Mouse (Mus musculus): ENCODE measurements around the gene Dnajb4.

Gene Dnajb4

DNA sequence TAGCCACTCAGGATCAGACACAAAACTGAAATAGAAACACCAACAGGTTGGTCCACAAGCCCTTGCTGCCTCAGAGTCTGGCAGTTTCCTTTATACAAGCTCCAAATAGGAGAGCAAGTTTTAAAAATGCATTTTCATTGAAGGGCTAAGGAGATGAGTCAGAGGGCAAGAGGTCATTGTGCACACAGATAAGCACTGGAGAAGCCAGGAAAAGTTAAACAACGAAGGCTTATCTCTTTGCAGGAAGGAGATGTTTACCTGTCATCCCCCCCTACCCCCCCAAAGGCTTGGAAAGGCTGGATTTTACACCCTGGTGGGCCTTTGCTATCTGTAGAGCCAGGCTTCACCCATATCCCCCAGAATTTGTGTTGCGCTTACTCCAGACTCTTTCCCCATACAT lies 38.9 kb downstream of the Dnajb4 start:
- no peak for DNase-seq

GRCm38 (mm10) chr3:152170407-152170806 lies 39.7 kb downstream of the Dnajb4 start:
- peak; percentile 54 for DNase-seq

DNA sequence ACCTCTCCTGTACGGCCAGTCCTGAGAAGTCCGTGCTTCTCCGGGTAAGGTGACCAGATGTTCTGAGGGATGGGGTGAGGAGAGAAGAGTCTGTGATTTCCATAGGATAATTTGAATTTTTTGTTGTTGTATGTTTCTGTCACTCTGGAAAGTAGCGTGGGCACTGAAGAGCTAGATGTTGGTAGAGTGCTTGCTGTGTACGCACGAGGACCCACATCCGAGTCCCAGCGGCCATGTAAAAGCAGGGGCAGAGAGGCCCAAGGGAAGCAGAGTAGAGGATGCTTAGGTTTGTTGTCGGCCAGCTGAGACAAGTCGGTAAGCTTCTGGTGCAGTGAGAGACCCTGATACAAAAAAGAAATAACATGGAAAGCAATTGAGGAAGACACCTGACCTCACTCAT lies 42.1 kb downstream of the Dnajb4 start:
- no peak for DNase-seq

- DNase-seq = no peak
Measured at GRCm38 (mm10) chr3:152166699-152167451, 43.2 kb downstream of the Dnajb4 start.

DNA sequence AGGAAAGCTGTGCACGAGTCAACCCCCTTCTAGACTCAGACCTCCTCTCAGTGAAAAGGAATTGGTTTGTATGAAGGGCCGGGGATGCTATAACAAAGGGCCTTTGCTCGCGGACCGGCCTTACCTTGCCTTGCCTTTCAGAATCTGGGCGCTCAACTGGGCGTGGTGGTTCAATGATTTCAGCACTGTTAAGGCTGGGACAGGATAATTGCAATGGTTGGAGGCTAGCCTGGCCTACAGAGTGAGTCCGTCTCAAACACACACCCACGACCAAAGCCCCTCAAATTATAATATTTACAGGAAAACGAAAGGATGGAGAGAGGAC lies 44.0 kb downstream of the Dnajb4 start, which contains the start of gene Gipc2:
Gene Gipc2 (minus strand): TSS at position 132 of the 325 bp plus-strand sequence.
- DNase-seq = no peak

GRCm38 (mm10) chr3:152165351-152166098 lies 44.6 kb downstream of the Dnajb4 start:
- DNase-seq = peak; percentile 58

GRCm38 (mm10) chr3:152165014-152165350 lies 45.1 kb downstream of the Dnajb4 start:
- DNase-seq = no peak

- no peak for DNase-seq
Measured at GRCm38 (mm10) chr3:152163320-152163719, 46.8 kb downstream of the Dnajb4 start.

DNA sequence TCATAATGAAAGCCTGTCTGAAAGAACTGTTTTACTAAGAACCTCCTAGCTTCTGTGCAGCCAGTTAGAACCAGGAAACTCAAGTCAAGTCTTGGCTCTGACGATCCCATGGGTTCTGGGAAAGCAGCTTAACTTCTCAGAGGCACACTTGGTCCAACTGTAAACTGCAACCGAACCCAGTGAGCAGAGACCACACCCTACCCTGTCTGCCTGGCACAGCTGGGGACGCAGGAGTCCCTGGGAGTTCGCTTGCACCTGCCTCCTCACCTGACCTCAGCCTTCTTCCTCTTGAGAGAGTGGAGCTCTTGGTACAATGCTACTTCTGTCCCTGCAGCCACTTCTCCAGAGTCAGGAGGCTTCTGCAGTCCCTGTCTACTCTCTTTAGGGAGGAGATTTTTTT lies 49.5 kb downstream of the Dnajb4 start:
- DNase-seq = no peak

DNA sequence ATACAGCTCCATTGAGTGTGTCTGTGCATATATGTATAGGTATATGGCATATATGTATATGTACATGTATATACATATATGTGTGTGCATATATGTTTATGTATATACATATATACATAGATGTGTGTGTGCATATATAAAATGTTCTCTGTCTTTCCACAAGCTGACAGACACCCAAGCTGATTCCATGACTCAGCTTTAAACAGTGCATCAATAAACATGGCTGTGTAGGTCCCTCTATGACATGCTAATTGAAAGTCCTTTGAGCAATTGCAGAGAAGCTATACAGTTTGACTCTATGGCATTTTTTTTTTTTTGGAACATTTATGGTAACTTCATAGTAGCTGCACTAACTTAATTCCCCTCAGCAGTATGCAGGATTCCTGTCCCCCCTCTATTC lies 50.8 kb downstream of the Dnajb4 start:
- no peak for DNase-seq

- no peak for DNase-seq
Measured at GRCm38 (mm10) chr3:152158344-152159291, 51.5 kb downstream of the Dnajb4 start.

DNA sequence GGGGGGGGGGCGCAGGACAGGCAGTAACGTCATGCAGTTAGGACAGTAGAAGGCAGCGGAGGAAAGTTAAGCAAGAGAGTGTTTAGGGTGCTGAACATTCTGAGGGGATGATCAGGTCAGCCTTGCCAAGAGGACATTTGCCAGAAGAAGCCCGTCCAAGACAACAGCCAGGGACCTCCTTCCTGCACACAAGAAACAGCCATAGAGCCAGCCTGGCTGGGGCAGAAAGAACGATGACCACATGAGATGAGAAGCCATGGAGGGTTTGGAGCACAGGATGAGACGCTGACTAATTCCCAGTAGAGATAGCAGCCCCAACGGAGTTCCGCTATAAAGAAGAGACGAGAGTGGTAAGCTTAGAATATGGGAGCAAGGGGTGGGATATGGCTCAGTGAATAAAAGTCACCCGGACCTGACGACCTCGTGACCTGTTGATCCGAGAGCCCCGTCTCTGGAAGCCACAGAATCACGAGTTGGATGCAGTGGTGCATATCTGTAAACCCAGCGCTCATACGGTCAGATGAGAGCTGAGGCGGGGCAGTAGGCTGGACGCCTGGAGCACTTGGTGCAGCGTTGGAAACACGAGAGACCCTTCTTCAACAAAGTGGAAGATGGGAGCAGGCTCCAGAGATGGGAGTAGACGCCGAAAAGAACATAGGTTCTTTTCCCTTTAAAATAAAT lies 53.1 kb downstream of the Dnajb4 start:
- DNase-seq = peak; percentile 57

GRCm38 (mm10) chr3:152155296-152155948 lies 54.7 kb downstream of the Dnajb4 start:
- no peak for DNase-seq

GRCm38 (mm10) chr3:152154095-152154494 lies 56.0 kb downstream of the Dnajb4 start:
- DNase-seq = no peak

- no peak for DNase-seq
Measured at GRCm38 (mm10) chr3:152153152-152153551, 57.0 kb downstream of the Dnajb4 start.

- DNase-seq = no peak
Measured at GRCm38 (mm10) chr3:152152483-152152804, 57.7 kb downstream of the Dnajb4 start.

- no peak for DNase-seq
Measured at GRCm38 (mm10) chr3:152151725-152152482, 58.2 kb downstream of the Dnajb4 start.

GRCm38 (mm10) chr3:152149863-152150262 lies 60.2 kb downstream of the Dnajb4 start:
- no peak for DNase-seq

DNA sequence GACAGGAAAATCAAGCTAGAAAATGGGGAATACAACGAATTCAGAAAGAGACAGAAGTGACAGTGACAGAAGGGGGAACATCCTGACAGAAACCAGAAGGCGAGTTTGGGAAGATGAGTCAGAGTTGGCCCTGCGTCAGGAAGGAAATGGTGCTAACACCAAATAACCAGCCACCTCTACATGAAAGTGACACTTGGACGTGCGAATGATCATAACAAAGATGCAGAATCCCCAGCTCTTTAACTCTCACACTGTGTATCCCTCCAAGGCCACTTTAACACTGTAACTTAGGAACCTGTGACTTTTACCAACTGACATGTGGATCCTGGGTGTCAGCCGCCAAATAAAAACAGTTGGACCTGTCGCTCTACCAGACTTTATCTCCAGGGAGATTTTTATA lies 60.7 kb downstream of the Dnajb4 start:
- DNase-seq = peak; percentile 55

- no peak for DNase-seq
Measured at GRCm38 (mm10) chr3:152147085-152147831, 62.8 kb downstream of the Dnajb4 start.

DNA sequence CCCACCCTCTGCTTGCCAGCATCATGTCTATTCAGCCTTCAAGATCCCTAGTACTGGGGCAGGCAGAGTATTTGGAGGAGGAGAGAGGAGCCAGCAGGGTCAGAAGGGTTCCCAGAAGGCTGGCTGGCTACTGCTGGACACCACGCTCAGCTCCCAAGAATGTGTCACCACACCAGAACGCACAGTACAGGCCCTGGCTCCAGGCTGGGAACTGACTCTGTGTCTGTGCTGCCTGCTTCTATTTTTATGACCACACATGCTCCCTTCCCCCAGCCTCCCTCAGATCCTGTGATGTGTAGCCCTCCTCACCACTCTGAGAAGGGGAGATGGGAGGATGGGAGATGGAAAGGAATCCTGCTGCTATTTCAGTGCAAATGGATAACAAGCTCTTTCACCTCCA lies 64.9 kb downstream of the Dnajb4 start:
- peak; percentile 81 for DNase-seq

All from lung, postnatal 10 days (tissue).